Mouse (Mus musculus) brain, embryonic 18.5 days (tissue): ENCODE data around the gene Dync1li1.

Source experiments
- DNase-seq: peaks from one replicate; pipeline ENCODE4 v3.0.0-alpha.2; 2012; ENCODE audit warnings: low read depth, low spot score

Gene Dync1li1

DNA sequence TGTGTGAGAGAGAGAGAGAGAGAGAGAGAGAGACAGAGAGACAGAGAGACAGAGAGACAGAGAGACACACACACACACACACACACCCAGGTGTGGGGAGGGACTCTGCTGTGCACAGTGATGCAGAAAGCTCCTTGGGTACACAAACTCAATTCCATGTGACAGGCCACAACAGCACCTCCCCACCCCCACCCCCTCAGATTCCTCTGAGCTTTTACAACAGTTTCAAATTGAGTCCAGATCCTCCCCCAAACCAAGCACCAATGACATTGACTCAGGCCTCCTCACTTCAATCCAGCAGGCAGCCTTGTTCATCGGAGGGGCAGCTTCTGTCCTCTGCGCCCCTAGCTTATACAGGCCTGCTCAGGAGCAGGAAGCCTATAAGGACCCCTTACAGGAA is 78.9 kb downstream of the Dync1li1 start:
- no peak for DNase-seq

GRCm38 (mm10) chr9:114768066-114768465 is 79.5 kb downstream of the Dync1li1 start:
- DNase-seq = no peak

DNA sequence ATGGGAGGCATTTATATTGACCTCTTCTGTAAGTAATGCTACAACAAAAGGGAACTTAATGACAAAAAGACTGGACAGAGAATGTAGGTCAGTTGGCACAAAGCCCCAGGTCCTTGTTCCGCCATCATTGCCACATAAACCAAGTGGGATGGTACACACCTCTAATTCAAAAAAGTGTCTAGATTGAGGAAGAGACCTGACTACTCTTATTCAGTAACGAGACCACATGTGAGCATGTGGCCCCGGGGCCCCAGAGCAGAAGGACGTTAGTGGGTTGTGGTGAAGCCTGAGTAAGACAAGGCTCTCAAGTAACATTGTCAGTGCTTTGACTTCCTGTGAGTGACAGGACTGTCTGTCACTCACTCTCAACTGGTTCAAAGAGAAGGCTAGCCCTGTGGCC is 81.6 kb downstream of the Dync1li1 start:
- DNase-seq = no peak

- no peak for DNase-seq
Measured at GRCm38 (mm10) chr9:114771565-114771964, 83.0 kb downstream of the Dync1li1 start.
